In genomic region chr12:4707488-4708017, GRCm38 (mm10) we compare ENCODE assay signal across 31 mouse cellular contexts. TPM values are rescaled to one million over a fixed set of nuclear protein-coding genes. Genes with fewer than 3 reads are reported as not detected.
DNase-seq lines count a peak whose midpoint lies in the region; ATAC-seq and TF ChIP-seq lines count a peak whose summit lies in the region.
"Had no signal": no experiment of that assay in that cellular context is flagged by ENCODE, and none has a peak within 500 bp of the region (broad histone marks: within the 10 kb centered on the region; RNA-seq: fewer than 3 reads in every experiment).

No protein-coding gene starts in this region.

- no peak overlapping the region for H3K4me2 ChIP-seq in liver, postnatal 0 days (ENCODE audit: low read depth, low read length)
- no peak overlapping the region for H3K4me2 ChIP-seq in neural tube, embryonic 15.5 days
- H3K4me2 ChIP-seq: embryonic facial prominence, embryonic 15.5 days; forebrain, embryonic 13.5 days; heart, embryonic 13.5 days; hindbrain, embryonic 15.5 days; limb, embryonic 13.5 days; liver, embryonic 12.5 days; lung, embryonic 14.5 days; midbrain, embryonic 13.5 days; stomach, embryonic 15.5 days had no signal

- no peak overlapping the region for H3K4me3 ChIP-seq in liver, postnatal 0 days (ENCODE audit: low read depth, low read length)
- no peak overlapping the region for H3K4me3 ChIP-seq in neural tube, embryonic 15.5 days (replicated peaks)
- H3K4me3 ChIP-seq: embryonic facial prominence, embryonic 10.5 days; embryonic facial prominence, embryonic 15.5 days; forebrain, embryonic 13.5 days; heart, embryonic 13.5 days; hindbrain, embryonic 10.5 days; hindbrain, embryonic 15.5 days; layer of hippocampus, adult 2 months; limb, embryonic 13.5 days; liver, embryonic 12.5 days; megakaryocyte, embryonic 14.5 days; midbrain, embryonic 13.5 days; stomach, embryonic 15.5 days had no signal

- H3K9ac ChIP-seq in liver, postnatal 0 days (replicated peaks): no peak overlapping the region
- H3K9ac ChIP-seq in neural tube, embryonic 15.5 days (replicated peaks): no peak overlapping the region
- H3K9ac ChIP-seq: embryonic facial prominence, embryonic 15.5 days; forebrain, embryonic 13.5 days; heart, embryonic 13.5 days; hindbrain, embryonic 15.5 days; limb, embryonic 13.5 days; liver, embryonic 12.5 days; lung, embryonic 14.5 days; midbrain, embryonic 13.5 days; stomach, embryonic 15.5 days had no signal

- ATAC-seq in liver, postnatal 0 days: no peak
- ATAC-seq in neural tube, embryonic 15.5 days (ENCODE audit: low FRiP score): no peak
- ATAC-seq: CD4-positive, CD25-positive, alpha-beta regulatory T cell, adult 4 months; forebrain, embryonic 13.5 days; liver, embryonic 12.5 days; midbrain, embryonic 13.5 days had no signal

- no peak for TF ChIP-seq CTCF in liver, postnatal 0 days (IDR thresholded peaks at IDR 0.05; ENCODE audit: low read depth)

- no peaks in the 10 kb centered on the region for H3K27me3 ChIP-seq in liver, postnatal 0 days (ENCODE audit: insufficient read depth, low read length)
- no peaks in the 10 kb centered on the region for H3K27me3 ChIP-seq in neural tube, embryonic 15.5 days (replicated peaks)
- H3K27me3 ChIP-seq: embryonic facial prominence, embryonic 15.5 days; forebrain, embryonic 13.5 days; heart, embryonic 13.5 days; hindbrain, embryonic 15.5 days; limb, embryonic 13.5 days; liver, embryonic 12.5 days; megakaryocyte, embryonic 14.5 days; midbrain, embryonic 13.5 days; stomach, embryonic 15.5 days had no signal

- TF ChIP-seq EP300 in liver, postnatal 0 days (IDR thresholded peaks at IDR 0.05; ENCODE audit: low read depth): no peak

- no peaks in the 10 kb centered on the region for H3K4me1 ChIP-seq in liver, postnatal 0 days (ENCODE audit: insufficient read depth)
- H3K4me1 ChIP-seq in neural tube, embryonic 15.5 days: no peaks in the 10 kb centered on the region
- H3K4me1 ChIP-seq: embryonic facial prominence, embryonic 10.5 days; embryonic facial prominence, embryonic 15.5 days; forebrain, embryonic 13.5 days; hindbrain, embryonic 10.5 days; hindbrain, embryonic 15.5 days; limb, embryonic 13.5 days; liver, embryonic 12.5 days; midbrain, embryonic 13.5 days; stomach, embryonic 15.5 days had no signal

- no peaks in the 10 kb centered on the region for H3K9me3 ChIP-seq in liver, postnatal 0 days (ENCODE audit: low read length)
- H3K9me3 ChIP-seq in neural tube, embryonic 15.5 days (replicated peaks): no peaks in the 10 kb centered on the region
- H3K9me3 ChIP-seq: embryonic facial prominence, embryonic 10.5 days; embryonic facial prominence, embryonic 15.5 days; forebrain, embryonic 13.5 days; heart, embryonic 13.5 days; hindbrain, embryonic 10.5 days; hindbrain, embryonic 15.5 days; limb, embryonic 13.5 days; liver, embryonic 12.5 days; megakaryocyte, embryonic 14.5 days; midbrain, embryonic 13.5 days; stomach, embryonic 15.5 days had no signal

- H3K27ac ChIP-seq in liver, postnatal 0 days (ENCODE audit: low read depth): no peak overlapping the region
- H3K27ac ChIP-seq in neural tube, embryonic 15.5 days (replicated peaks): no peak overlapping the region
- H3K27ac ChIP-seq: embryonic facial prominence, embryonic 10.5 days; embryonic facial prominence, embryonic 15.5 days; forebrain, embryonic 13.5 days; heart, embryonic 13.5 days; hindbrain, embryonic 15.5 days; layer of hippocampus, adult 2 months; limb, embryonic 13.5 days; liver, embryonic 12.5 days; midbrain, embryonic 13.5 days; stomach, embryonic 15.5 days had no signal

- 82% methylated on average over 14 of the region's 14 CpGs for WGBS in liver, postnatal 0 days (ENCODE audit: insufficient replicate concordance)
- WGBS in neural tube, embryonic 15.5 days: 89% methylated on average over 14 of the region's 14 CpGs

- peaks cover 37% of the 10 kb centered on the region for H3K36me3 ChIP-seq in liver, postnatal 0 days (replicated peaks; ENCODE audit: insufficient read depth, low read length)
- H3K36me3 ChIP-seq in neural tube, embryonic 15.5 days: peaks cover 30% of the 10 kb centered on the region

- DNase-seq in liver, postnatal 0 days: peak; percentile 11
- no peak for DNase-seq in liver
- peak; percentile 3 for DNase-seq in neural tube, embryonic 10.5 days (ENCODE audit: extremely low spot score, low spot score)
- DNase-seq in lung, postnatal 36 days: peak; percentile 29
- peak; percentile 60 for DNase-seq in thymus, postnatal 4 days
- DNase-seq in adrenal gland, adult 18-20 months (ENCODE audit: low spot score in 2 of 2): no peak
- DNase-seq: adrenal gland, adult 2 months; adrenal gland, postnatal 36 days; cerebellum, adult 18-20 months; gastrocnemius, postnatal 14 days; heart, adult 18-20 months; heart, postnatal 10 days; kidney, adult 18-20 months; kidney, postnatal 36 days; right cerebral cortex, postnatal 25 days had no signal

RNA-seq across cellular contexts. Expression of gene Fam228a, which starts 30.7 kb away (rescaled TPM):
- polyA plus RNA-seq in liver, postnatal 0 days (2015; fragmentation: Nextera tagmentation; extraction: Ambion mirVana): 0.07 TPM in 1 of 2 replicates, not detected in the other
- polyA plus RNA-seq in neural tube, embryonic 15.5 days (2015; fragmentation: Nextera tagmentation; extraction: Ambion mirVana): 1.1 and 1.3 TPM in 2 replicates
- total RNA-seq in adrenal gland, adult 18-20 months (2021): under 1 TPM; 0.19 to 0.27 TPM
- total RNA-seq: monocyte, adult 5-6 weeks had no signal
- polyA plus RNA-seq: adrenal gland, adult 2 months had no signal

Comparison
In these comparisons a context has a peak if more than half of its experiments do, and no peak if none do; other contexts are left out.
1. DNase-seq: peak in liver, postnatal 0 days (single experiment), neural tube, embryonic 10.5 days (single experiment), lung, postnatal 36 days (single experiment) and thymus, postnatal 4 days (single experiment); none in liver (single experiment) and adrenal gland, adult 18-20 months (0 of 2).